Mouse (Mus musculus): ENCODE data around the gene Nr1h4. TPM values are rescaled to one million over a fixed set of nuclear protein-coding genes. Genes with fewer than 3 reads are reported as not detected.

Nr1h4 gene
- polyA plus RNA-seq, 1 experiment, result 2.6 TPM

- TF ChIP-seq CTCF (IDR thresholded peaks at IDR 0.05; ENCODE audit: control insufficient read depth, insufficient read depth, low read length) (no peak), POLR2A (IDR thresholded peaks at IDR 0.05; ENCODE audit: borderline replicate concordance, control insufficient read depth, low read depth, low read length) (no peak)
- under 1% methylated on average over 17 of the region's 17 CpGs for WGBS
- H3K27ac ChIP-seq (ENCODE audit: control insufficient read depth, insufficient read depth, low read depth, low read length, poor library complexity), result peak overlapping the region; percentile 35
Measured at GRCm38 (mm10) chr10:89443115-89443622, 90.2 kb downstream of the Nr1h4 start.

GRCm38 (mm10) chr10:89442640-89443039 is 90.7 kb downstream of the Nr1h4 start:
- no peak overlapping the region for H3K27ac ChIP-seq (ENCODE audit: control insufficient read depth, insufficient read depth, low read depth, low read length, poor library complexity)
- WGBS, result 3% methylated on average over 4 of the region's 4 CpGs
- H3K4me3 ChIP-seq (replicated peaks; ENCODE audit: control insufficient read depth, low read depth, low read length), result peak overlapping the region; percentile 93
- TF ChIP-seq CTCF (IDR thresholded peaks at IDR 0.05; ENCODE audit: control insufficient read depth, insufficient read depth, low read length), result no peak
- TF ChIP-seq POLR2A (IDR thresholded peaks at IDR 0.05; ENCODE audit: borderline replicate concordance, control insufficient read depth, low read depth, low read length), result no peak
- no peaks in the 10 kb centered on the region for H3K4me1 ChIP-seq (ENCODE audit: control insufficient read depth, insufficient read depth, low read length)

More at GRCm38 (mm10) chr10:89443115-89443622, 90.2 kb downstream of the Nr1h4 start:
- Histone ChIP-seq H3K4me3 (replicated peaks; ENCODE audit: control insufficient read depth, low read depth, low read length) (peak overlapping the region; percentile 93), H3K4me1 (ENCODE audit: control insufficient read depth, insufficient read depth, low read length) (no peaks in the 10 kb centered on the region)

GRCm38 (mm10) chr10:89441961-89442360 is 91.4 kb downstream of the Nr1h4 start:
- Histone ChIP-seq H3K4me3 (replicated peaks; ENCODE audit: control insufficient read depth, low read depth, low read length) (no peak overlapping the region), H3K4me1 (ENCODE audit: control insufficient read depth, insufficient read depth, low read length) (no peaks in the 10 kb centered on the region), H3K27ac (ENCODE audit: control insufficient read depth, insufficient read depth, low read depth, low read length, poor library complexity) (no peak overlapping the region)
- TF ChIP-seq CTCF (IDR thresholded peaks at IDR 0.05; ENCODE audit: control insufficient read depth, insufficient read depth, low read length) (no peak), POLR2A (IDR thresholded peaks at IDR 0.05; ENCODE audit: borderline replicate concordance, control insufficient read depth, low read depth, low read length) (no peak)
- 88% methylated on average over 3 of the region's 3 CpGs for WGBS

- no peaks in the 10 kb centered on the region for H3K4me1 ChIP-seq (ENCODE audit: control insufficient read depth, insufficient read depth, low read length)
- WGBS, result 76% methylated on average over 7 of the region's 7 CpGs
Measured at GRCm38 (mm10) chr10:89439380-89439779, 94.0 kb downstream of the Nr1h4 start.

GRCm38 (mm10) chr10:89437996-89438395 is 95.4 kb downstream of the Nr1h4 start:
- Histone ChIP-seq H3K4me3 (replicated peaks; ENCODE audit: control insufficient read depth, low read depth, low read length) (no peak overlapping the region), H3K27ac (ENCODE audit: control insufficient read depth, insufficient read depth, low read depth, low read length, poor library complexity) (no peak overlapping the region), H3K4me1 (ENCODE audit: control insufficient read depth, insufficient read depth, low read length) (no peaks in the 10 kb centered on the region)
- TF ChIP-seq POLR2A (IDR thresholded peaks at IDR 0.05; ENCODE audit: borderline replicate concordance, control insufficient read depth, low read depth, low read length) (no peak), CTCF (IDR thresholded peaks at IDR 0.05; ENCODE audit: control insufficient read depth, insufficient read depth, low read length) (no peak)
- 87% methylated on average over 12 of the region's 12 CpGs for WGBS

More at GRCm38 (mm10) chr10:89439380-89439779, 94.0 kb downstream of the Nr1h4 start:
- Histone ChIP-seq H3K4me3 (replicated peaks; ENCODE audit: control insufficient read depth, low read depth, low read length) (no peak overlapping the region), H3K27ac (ENCODE audit: control insufficient read depth, insufficient read depth, low read depth, low read length, poor library complexity) (no peak overlapping the region)
- no peak for TF ChIP-seq POLR2A (IDR thresholded peaks at IDR 0.05; ENCODE audit: borderline replicate concordance, control insufficient read depth, low read depth, low read length)
- no peak for TF ChIP-seq CTCF (IDR thresholded peaks at IDR 0.05; ENCODE audit: control insufficient read depth, insufficient read depth, low read length)

GRCm38 (mm10) chr10:89437472-89437871 is 95.9 kb downstream of the Nr1h4 start:
- Histone ChIP-seq H3K4me3 (replicated peaks; ENCODE audit: control insufficient read depth, low read depth, low read length) (no peak overlapping the region), H3K27ac (ENCODE audit: control insufficient read depth, insufficient read depth, low read depth, low read length, poor library complexity) (no peak overlapping the region), H3K4me1 (ENCODE audit: control insufficient read depth, insufficient read depth, low read length) (no peaks in the 10 kb centered on the region)
- no peak for TF ChIP-seq CTCF (IDR thresholded peaks at IDR 0.05; ENCODE audit: control insufficient read depth, insufficient read depth, low read length)
- TF ChIP-seq POLR2A (IDR thresholded peaks at IDR 0.05; ENCODE audit: borderline replicate concordance, control insufficient read depth, low read depth, low read length), result no peak
- WGBS, result 91% methylated on average over 9 of the region's 9 CpGs

- WGBS, result 81% methylated on average over 9 of the region's 9 CpGs
- Histone ChIP-seq H3K4me3 (replicated peaks; ENCODE audit: control insufficient read depth, low read depth, low read length) (no peak overlapping the region), H3K27ac (ENCODE audit: control insufficient read depth, insufficient read depth, low read depth, low read length, poor library complexity) (no peak overlapping the region), H3K4me1 (ENCODE audit: control insufficient read depth, insufficient read depth, low read length) (no peaks in the 10 kb centered on the region)
- TF ChIP-seq POLR2A (IDR thresholded peaks at IDR 0.05; ENCODE audit: borderline replicate concordance, control insufficient read depth, low read depth, low read length), result no peak
- no peak for TF ChIP-seq CTCF (IDR thresholded peaks at IDR 0.05; ENCODE audit: control insufficient read depth, insufficient read depth, low read length)
Measured at GRCm38 (mm10) chr10:89435920-89436319, 97.5 kb downstream of the Nr1h4 start.

- Histone ChIP-seq H3K27ac (ENCODE audit: control insufficient read depth, insufficient read depth, low read depth, low read length, poor library complexity) (no peak overlapping the region), H3K4me3 (replicated peaks; ENCODE audit: control insufficient read depth, low read depth, low read length) (no peak overlapping the region), H3K4me1 (ENCODE audit: control insufficient read depth, insufficient read depth, low read length) (no peaks in the 10 kb centered on the region)
- 92% methylated on average over 12 of the region's 12 CpGs for WGBS
- no peak for TF ChIP-seq POLR2A (IDR thresholded peaks at IDR 0.05; ENCODE audit: borderline replicate concordance, control insufficient read depth, low read depth, low read length)
- no peak for TF ChIP-seq CTCF (IDR thresholded peaks at IDR 0.05; ENCODE audit: control insufficient read depth, insufficient read depth, low read length)
Measured at GRCm38 (mm10) chr10:89435413-89435812, 98.0 kb downstream of the Nr1h4 start.
